Mouse (Mus musculus) cerebellum, adult 2 months (tissue): ENCODE measurements around the gene Rtp3. TPM values are rescaled to one million over a fixed set of nuclear protein-coding genes. Genes with fewer than 3 reads are reported as not detected.

ENCODE experiments used
- DNase-seq, 2 experiments: peaks; one replicate each; pipeline ENCODE4 v3.0.0; 2021
- H3K27ac ChIP-seq: fragments of 200-500 bp; 2 replicates; pipeline ENCODE4 v1.5.1; 2012; ENCODE audit warnings: low read length, control low read depth, inconsistent platforms; ENCODE audit not compliant: insufficient read depth
- H3K27me3 ChIP-seq: fragments of 200-500 bp; 2 replicates; pipeline ENCODE4 v1.6.1; 2012; ENCODE audit warnings: inconsistent platforms, mild to moderate bottlenecking, low read length, moderate library complexity; ENCODE audit not compliant: control insufficient read depth, insufficient read depth
- H3K4me1 ChIP-seq: fragments of 200-500 bp; 2 replicates; pipeline ENCODE4 v1.6.1; 2011; ENCODE audit warnings: low read length; ENCODE audit not compliant: control insufficient read depth, insufficient read depth
- H3K4me3 ChIP-seq: fragments of 200-500 bp; replicated peaks from 2 replicates; pipeline ENCODE3; 2011; ENCODE audit warnings: mild to moderate bottlenecking, low read depth, low read length, control low read depth; ENCODE audit not compliant: insufficient read depth
- CTCF ChIP-seq: fragments of 200-500 bp; IDR thresholded peaks from 2 replicates; pipeline ENCODE4 v1.5.1; 2011; ENCODE audit warnings: low read depth, mild to moderate bottlenecking, control low read depth, low read length, moderate library complexity, borderline replicate concordance; ENCODE audit not compliant: insufficient read depth
- POLR2A ChIP-seq: fragments of 200-500 bp; IDR thresholded peaks from 2 replicates; pipeline ENCODE4 v1.6.1; 2011; ENCODE audit warnings: low read length, control low read depth, borderline replicate concordance; ENCODE audit not compliant: insufficient read depth
- WGBS: fragments of 180-500 bp; shearing (Covaris S2); methylation state at CpG from one replicate; pipeline ENCODE4 v1.1.7; 2018; 5-methylcytosine and 5-hydroxymethylcytosine counted together
- polyA plus RNA-seq: library from polyadenylated mRNA; depleted of rRNA; stranded (reverse); fragments of >200 nt; gene quantifications from 2 replicates; pipeline ENCODE4 v1.2.3, GENCODE M21; 2012; rRNA removed

Gene Rtp3
- 0.34 and 0.63 TPM in 2 replicates for polyA plus RNA-seq

DNA sequence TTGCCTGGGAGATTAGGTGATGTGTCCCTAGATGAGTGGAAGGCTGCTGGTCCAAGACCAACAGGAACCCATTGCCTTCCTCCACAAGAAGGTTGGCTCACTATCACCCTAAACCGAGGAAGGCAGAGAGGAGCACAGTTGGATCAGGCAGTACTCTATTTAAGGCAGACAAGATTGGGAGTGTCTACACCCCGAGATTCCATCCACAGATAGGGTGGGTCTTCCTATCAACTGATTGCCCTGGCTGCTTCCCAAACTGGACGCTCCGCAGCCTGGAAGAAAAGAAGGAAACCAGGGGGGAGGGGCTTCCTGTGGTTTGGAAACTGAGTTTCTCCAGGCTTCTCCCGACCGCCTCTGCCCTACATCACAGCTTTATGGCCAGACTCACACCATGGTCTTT lies at the start of gene Rtp3:
Rtp3 (minus strand) TSS at position 380 of the 400 bp plus-strand sequence.
- Histone ChIP-seq H3K27me3 (no peaks in the 10 kb centered on the region), H3K27ac (no peak within 1 kb of the TSS), H3K4me1 (no peaks in the 10 kb centered on the region), H3K4me3 (no peak within 1 kb of the TSS)
- no peak for DNase-seq
- 49% methylated on average over 6 of the region's 6 CpGs for WGBS
- TF ChIP-seq CTCF (no peak), POLR2A (no peak)

DNA sequence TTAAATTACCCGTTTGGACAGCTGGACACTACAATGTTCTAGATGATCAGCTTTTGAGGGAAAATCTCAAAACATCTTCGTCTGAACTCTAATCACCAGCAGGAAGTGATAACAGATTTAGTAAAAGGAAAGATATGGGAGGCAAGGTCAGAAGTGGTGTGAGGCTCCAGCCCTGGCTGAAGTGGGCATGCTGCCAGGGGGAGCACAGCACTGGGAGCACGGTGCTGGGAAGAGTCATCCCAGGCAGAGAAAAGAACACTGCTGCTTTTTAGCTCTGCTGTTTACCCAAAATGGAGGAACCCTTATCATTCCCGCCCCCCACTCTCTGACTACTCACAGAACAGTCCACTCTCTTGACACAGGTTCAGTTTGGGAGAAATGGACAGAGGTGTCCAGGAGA lies 49.6 kb upstream of the Rtp3 start:
- H3K27me3 ChIP-seq = no peaks in the 10 kb centered on the region

DNA sequence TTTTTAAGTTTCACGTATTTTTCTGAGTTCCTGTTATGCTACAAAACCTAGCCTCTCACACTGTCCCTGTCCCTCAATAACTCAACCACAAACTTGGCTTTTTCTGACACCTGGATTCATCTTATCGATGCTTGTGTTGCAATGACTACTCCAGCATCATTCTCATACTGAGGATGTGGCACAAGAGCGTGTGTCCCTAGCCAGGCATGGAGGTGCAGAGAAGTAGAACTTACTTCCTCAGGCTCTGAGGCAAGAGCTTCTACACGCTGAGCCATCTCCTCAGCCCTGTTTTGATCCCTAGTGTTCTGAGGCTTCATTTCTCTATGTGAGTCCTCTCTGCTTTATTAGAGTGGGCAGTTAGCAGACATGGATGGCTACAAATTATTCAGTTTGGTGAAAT lies 43.3 kb upstream of the Rtp3 start:
- DNase-seq = no peak
- WGBS = 88% methylated on average over 4 of the region's 4 CpGs
- Histone ChIP-seq H3K27me3 (no peaks in the 10 kb centered on the region), H3K27ac (no peak overlapping the region), H3K4me1 (no peaks in the 10 kb centered on the region), H3K4me3 (no peak overlapping the region)
- TF ChIP-seq CTCF = no peak
- TF ChIP-seq POLR2A = no peak

More for the DNA sequence above, 49.6 kb upstream of the Rtp3 start:
- no peak overlapping the region for H3K27ac ChIP-seq
- TF ChIP-seq CTCF (no peak), POLR2A (no peak)
- no peak overlapping the region for H3K4me3 ChIP-seq
- 80% methylated on average over 4 of the region's 4 CpGs for WGBS
- no peaks in the 10 kb centered on the region for H3K4me1 ChIP-seq
- no peak for DNase-seq

DNA sequence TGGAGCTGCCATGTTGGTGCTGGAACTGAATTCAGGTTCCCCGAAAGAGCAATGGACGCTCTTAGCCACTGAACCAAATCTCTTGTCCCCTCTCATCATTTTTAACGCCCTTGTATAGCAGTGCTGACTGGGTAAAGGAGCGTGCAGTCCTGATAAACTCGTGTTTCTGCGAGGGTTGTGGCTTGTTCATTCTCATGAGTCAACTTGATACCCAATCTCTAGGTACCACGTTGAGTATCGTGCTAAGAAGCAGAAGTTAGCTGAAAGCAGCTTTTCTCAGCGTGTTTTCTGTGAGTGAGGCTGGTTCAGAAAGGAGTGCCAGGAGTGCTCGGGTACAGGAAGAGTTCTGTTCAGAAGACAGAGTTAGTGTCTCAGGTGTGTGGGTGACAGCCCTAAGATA lies 36.4 kb upstream of the Rtp3 start:
- no peak for TF ChIP-seq CTCF
- TF ChIP-seq POLR2A = no peak
- 90% methylated on average over 10 of the region's 10 CpGs for WGBS
- no peak overlapping the region for H3K27ac ChIP-seq

DNA sequence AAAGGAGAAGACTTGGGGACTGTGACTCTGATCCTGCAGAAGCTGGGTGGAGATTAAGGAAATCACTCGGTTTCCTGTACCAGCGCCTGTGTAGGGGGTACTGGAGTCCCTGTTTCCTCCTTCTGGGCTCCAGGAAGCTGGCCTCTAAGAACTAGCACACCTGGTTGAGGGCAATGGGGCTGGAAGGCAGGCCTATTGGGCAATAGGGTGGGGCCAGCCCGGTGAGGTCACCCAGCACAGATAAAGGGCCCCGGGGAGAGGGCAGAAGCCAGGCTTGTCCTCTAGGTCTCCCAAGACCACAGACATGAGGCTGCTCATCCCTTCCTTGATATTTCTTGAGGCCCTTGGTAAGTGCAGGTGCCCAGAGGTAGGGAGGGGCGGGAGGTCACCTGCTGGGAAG lies 28.6 kb upstream of the Rtp3 start, which contains the start of gene Ltf:
Ltf (plus strand) TSS at position 250 of the 400 bp plus-strand sequence.
- 87% methylated on average over 5 of the region's 5 CpGs for WGBS
- H3K27me3 ChIP-seq = no peaks in the 10 kb centered on the region
- no peak within 1 kb of the TSS for H3K27ac ChIP-seq
- DNase-seq = no peak
- H3K4me1 ChIP-seq = no peaks in the 10 kb centered on the region
- H3K4me3 ChIP-seq = no peak within 1 kb of the TSS
- TF ChIP-seq CTCF = no peak
- no peak for TF ChIP-seq POLR2A

More for the DNA sequence above, 36.4 kb upstream of the Rtp3 start:
- H3K4me1 ChIP-seq = no peaks in the 10 kb centered on the region
- no peak overlapping the region for H3K4me3 ChIP-seq
- no peaks in the 10 kb centered on the region; the same call in 1 of the 2 replicates for H3K27me3 ChIP-seq
- no peak for DNase-seq

DNA sequence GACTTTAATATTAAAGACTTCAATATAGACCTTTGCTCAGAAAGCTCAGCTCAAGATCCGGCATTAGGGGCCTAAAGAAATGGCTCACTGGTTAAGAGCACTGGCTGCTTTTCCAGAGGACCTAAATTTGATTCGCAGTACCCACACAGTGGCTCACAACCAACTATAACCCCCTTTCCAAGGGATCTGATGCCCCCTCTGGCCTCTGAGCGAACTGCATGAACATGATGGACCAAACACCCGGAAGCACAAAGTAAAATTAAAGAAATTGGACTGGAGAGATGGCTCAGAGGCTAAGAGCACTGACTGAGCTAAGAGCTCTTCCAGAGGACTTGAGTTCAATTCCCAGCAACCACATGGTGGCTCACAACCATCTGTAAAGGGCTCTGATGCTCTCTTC lies 25.3 kb upstream of the Rtp3 start:
- Histone ChIP-seq H3K27me3 (no peaks in the 10 kb centered on the region), H3K4me1 (no peaks in the 10 kb centered on the region), H3K4me3 (no peak overlapping the region), H3K27ac (no peak overlapping the region)
- no peak for TF ChIP-seq POLR2A
- no peak for TF ChIP-seq CTCF
- WGBS = 76% methylated on average over 4 of the region's 4 CpGs
- DNase-seq = no peak

DNA sequence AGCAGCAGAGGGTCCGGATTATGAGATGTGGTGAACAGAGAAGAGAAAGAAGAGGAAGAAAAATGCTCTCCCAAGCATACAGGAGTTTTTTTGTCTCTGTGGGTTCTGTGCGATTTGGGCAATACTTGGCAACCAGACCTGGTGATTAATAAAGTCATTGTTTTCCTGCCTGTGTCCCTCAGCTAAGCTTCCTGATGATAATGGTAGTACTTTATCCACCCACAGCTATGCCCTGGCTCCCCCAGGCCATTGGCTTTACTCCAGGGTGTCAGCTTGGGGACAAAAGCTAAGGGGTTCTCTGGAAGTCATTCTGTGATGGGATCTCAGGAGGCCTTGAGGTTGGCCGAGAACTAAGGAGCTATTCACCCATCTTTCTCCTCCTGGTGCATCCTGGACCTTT lies 21.7 kb upstream of the Rtp3 start:
- H3K4me1 ChIP-seq = no peaks in the 10 kb centered on the region
- TF ChIP-seq POLR2A (no peak), CTCF (no peak)
- no peaks in the 10 kb centered on the region for H3K27me3 ChIP-seq
- no peak for DNase-seq
- 67% methylated on average over 3 of the region's 3 CpGs for WGBS
- H3K4me3 ChIP-seq = no peak overlapping the region
- no peak overlapping the region for H3K27ac ChIP-seq

DNA sequence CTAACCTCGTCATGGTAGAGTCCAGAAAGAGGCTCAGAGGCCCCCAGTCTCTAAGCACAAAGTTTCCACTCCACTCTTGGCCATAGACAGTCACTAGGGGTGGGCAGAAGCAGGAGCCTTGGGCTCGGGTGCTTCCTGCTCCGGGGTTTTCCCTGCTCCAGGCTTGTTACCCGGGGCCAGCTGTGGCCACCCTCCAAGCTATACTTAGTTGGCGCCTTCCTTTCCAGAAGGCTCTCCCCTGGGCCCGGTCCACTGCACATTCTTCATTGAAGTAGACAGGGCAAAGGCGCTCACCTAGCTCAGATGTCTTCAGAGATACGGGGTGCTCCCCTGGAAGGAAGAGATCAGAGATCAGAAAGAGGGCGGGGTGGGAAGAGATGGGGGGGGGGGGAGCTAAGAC lies 21.2 kb upstream of the Rtp3 start:
- DNase-seq = no peak
- H3K27ac ChIP-seq = no peak overlapping the region
- no peaks in the 10 kb centered on the region for H3K27me3 ChIP-seq
- WGBS = 71% methylated on average over 9 of the region's 9 CpGs
- TF ChIP-seq POLR2A (no peak), CTCF (no peak)
- H3K4me3 ChIP-seq = no peak overlapping the region
- no peaks in the 10 kb centered on the region for H3K4me1 ChIP-seq

DNA sequence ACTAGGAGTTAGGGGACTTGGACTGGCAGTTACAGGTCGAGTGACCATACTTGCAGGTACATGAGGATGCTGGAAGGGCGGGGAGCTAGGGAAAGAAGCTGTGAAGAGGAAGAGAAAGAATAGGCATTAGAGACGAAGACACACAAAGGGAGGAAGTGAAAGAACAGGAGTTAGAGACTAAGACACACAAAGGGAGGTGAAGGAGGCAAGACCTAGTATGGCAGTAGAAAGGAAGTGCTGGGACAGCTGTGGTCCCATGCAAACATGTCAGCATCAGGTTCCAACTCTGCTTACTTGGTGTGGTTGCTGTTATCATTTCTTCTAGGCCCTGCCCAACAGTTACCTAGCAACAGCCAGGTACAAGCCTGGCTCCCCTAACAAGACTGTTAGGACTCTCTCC lies 19.4 kb upstream of the Rtp3 start:
- Histone ChIP-seq H3K27me3 (no peaks in the 10 kb centered on the region), H3K4me3 (no peak overlapping the region), H3K27ac (no peak overlapping the region), H3K4me1 (no peaks in the 10 kb centered on the region)
- WGBS = 64% methylated on average over 3 of the region's 3 CpGs
- no peak for TF ChIP-seq CTCF
- TF ChIP-seq POLR2A = no peak
- no peak for DNase-seq
